Mouse (Mus musculus): ENCODE measurements around the gene 2410004P03Rik. TPM values are rescaled to one million over a fixed set of nuclear protein-coding genes. Genes with fewer than 3 reads are reported as not detected.

The 2410004P03Rik gene
- polyA plus RNA-seq (2015; fragmentation: Nextera tagmentation; extraction: Ambion mirVana): 5.2 and 5.4 TPM in 2 replicates

- no peaks in the 10 kb centered on the region for H3K9me3 ChIP-seq
- H3K27me3 ChIP-seq (replicated peaks): no peaks in the 10 kb centered on the region
- H3K4me1 ChIP-seq: peaks cover 7% of the 10 kb centered on the region; the same call in 1 of the 2 replicates
- H3K27ac ChIP-seq: no peak within 1 kb of the TSS
- peak within 1 kb of the TSS; percentile 22; the same call in 1 of the 2 replicates for H3K9ac ChIP-seq
- H3K4me2 ChIP-seq: peak within 1 kb of the TSS; percentile 57
- no peaks in the 10 kb centered on the region for H3K36me3 ChIP-seq (replicated peaks)
- H3K4me3 ChIP-seq: peak within 1 kb of the TSS; percentile 37
- 6% methylated on average over 29 of the region's 29 CpGs for WGBS
- peak; percentile 80 for ATAC-seq (replicated peaks)
These were observed at the start of gene 2410004P03Rik for GRCm38 (mm10) chr12:17011100-17011870. Gene 2410004P03Rik, minus strand, starts transcription at chr12:17011727.

GRCm38 (mm10) chr12:17061183-17061722, 49.7 kb upstream of the 2410004P03Rik start:
- Histone ChIP-seq H3K36me3 (replicated peaks) (no peaks in the 10 kb centered on the region), H3K4me1 (peaks cover 19% of the 10 kb centered on the region), H3K27me3 (replicated peaks) (no peaks in the 10 kb centered on the region), H3K9ac (no peak overlapping the region), H3K27ac (0 out of 2 replicates have a peak overlapping the region, but pooled peaks have one; percentile 18), H3K9me3 (no peaks in the 10 kb centered on the region), H3K4me2 (no peak overlapping the region), H3K4me3 (no peak overlapping the region)
- WGBS: 49% methylated on average over 7 of the region's 7 CpGs
- no peak for ATAC-seq (replicated peaks)

GRCm38 (mm10) chr12:17058490-17058889, 47.0 kb upstream of the 2410004P03Rik start:
- H3K4me1 ChIP-seq: peaks cover 13% of the 10 kb centered on the region
- 86% methylated on average over 10 of the region's 10 CpGs for WGBS
- no peak overlapping the region for H3K4me2 ChIP-seq
- no peak for ATAC-seq (replicated peaks)
- no peak overlapping the region for H3K4me3 ChIP-seq
- H3K27ac ChIP-seq: no peak overlapping the region
- H3K9me3 ChIP-seq: no peaks in the 10 kb centered on the region
- no peaks in the 10 kb centered on the region for H3K27me3 ChIP-seq (replicated peaks)
- H3K36me3 ChIP-seq (replicated peaks): no peaks in the 10 kb centered on the region
- H3K9ac ChIP-seq: no peak overlapping the region

DNA sequence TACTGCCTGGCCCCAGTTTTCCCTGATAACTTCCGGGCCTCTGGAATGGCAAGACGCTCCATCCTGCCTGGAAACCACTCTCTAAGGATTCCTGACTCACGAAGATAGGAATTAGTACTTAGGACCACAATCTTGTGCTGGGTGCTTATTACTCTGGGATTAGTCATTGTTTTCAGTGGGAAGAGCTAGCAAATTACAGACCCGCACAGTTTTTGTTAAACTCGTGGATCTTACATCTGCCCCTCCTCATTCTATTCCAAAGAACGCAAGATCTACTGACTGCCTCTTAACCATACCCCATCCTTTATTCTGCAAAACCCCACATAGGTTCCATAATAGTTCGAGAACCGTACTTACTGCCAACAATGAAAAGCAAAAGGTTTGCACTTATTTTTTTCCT, 45.6 kb upstream of the 2410004P03Rik start:
- no peaks in the 10 kb centered on the region for H3K36me3 ChIP-seq (replicated peaks)
- no peak overlapping the region for H3K4me3 ChIP-seq
- H3K9ac ChIP-seq: no peak overlapping the region
- WGBS: 67% methylated on average over 8 of the region's 8 CpGs
- H3K27ac ChIP-seq: no peak overlapping the region
- H3K27me3 ChIP-seq (replicated peaks): no peaks in the 10 kb centered on the region
- no peaks in the 10 kb centered on the region for H3K9me3 ChIP-seq
- peaks cover 9% of the 10 kb centered on the region for H3K4me1 ChIP-seq
- no peak overlapping the region for H3K4me2 ChIP-seq
- ATAC-seq (replicated peaks): no peak

GRCm38 (mm10) chr12:17055766-17056165, 44.2 kb upstream of the 2410004P03Rik start:
- H3K9ac ChIP-seq: no peak overlapping the region
- no peak overlapping the region for H3K27ac ChIP-seq
- H3K27me3 ChIP-seq (replicated peaks): no peaks in the 10 kb centered on the region
- no peak overlapping the region for H3K4me2 ChIP-seq
- no peak for ATAC-seq (replicated peaks)
- 91% methylated on average over 4 of the region's 4 CpGs for WGBS
- H3K4me3 ChIP-seq: no peak overlapping the region
- H3K9me3 ChIP-seq: no peaks in the 10 kb centered on the region
- peaks cover 7% of the 10 kb centered on the region for H3K4me1 ChIP-seq
- H3K36me3 ChIP-seq (replicated peaks): no peaks in the 10 kb centered on the region

DNA sequence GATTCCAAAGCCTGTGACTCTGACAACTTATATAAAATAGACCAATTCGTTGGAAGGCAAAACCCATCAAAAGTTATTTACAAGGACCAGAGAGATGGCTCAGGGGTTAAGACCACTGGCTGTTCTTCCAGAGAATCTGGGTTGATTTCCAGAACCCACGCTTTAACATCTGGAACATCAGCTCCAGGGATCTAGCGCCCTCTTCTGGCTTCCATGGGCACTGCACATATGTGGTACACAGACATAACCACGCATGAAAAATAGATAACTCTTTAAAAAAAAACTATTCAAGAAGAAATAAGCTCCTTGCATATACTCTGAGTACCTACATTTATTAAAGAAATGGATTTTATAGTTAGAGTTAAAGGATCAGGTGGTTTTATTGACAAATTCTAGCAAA, 43.2 kb upstream of the 2410004P03Rik start:
- no peak for ATAC-seq (replicated peaks)
- WGBS: 47% methylated on average over 4 of the region's 4 CpGs
- peaks cover 8% of the 10 kb centered on the region for H3K4me1 ChIP-seq

GRCm38 (mm10) chr12:17052673-17053072, 41.1 kb upstream of the 2410004P03Rik start:
- H3K9me3 ChIP-seq: no peaks in the 10 kb centered on the region
- H3K9ac ChIP-seq: no peak overlapping the region
- H3K4me1 ChIP-seq: peaks cover 8% of the 10 kb centered on the region
- no peak for ATAC-seq (replicated peaks)
- H3K4me2 ChIP-seq: no peak overlapping the region
- H3K27me3 ChIP-seq (replicated peaks): no peaks in the 10 kb centered on the region
- H3K4me3 ChIP-seq: no peak overlapping the region
- 86% methylated on average over 2 of the region's 2 CpGs for WGBS
- no peaks in the 10 kb centered on the region for H3K36me3 ChIP-seq (replicated peaks)
- H3K27ac ChIP-seq: no peak overlapping the region

More for the DNA sequence above, 43.2 kb upstream of the 2410004P03Rik start:
- no peak overlapping the region for H3K27ac ChIP-seq
- no peak overlapping the region for H3K4me2 ChIP-seq
- H3K4me3 ChIP-seq: no peak overlapping the region
- no peaks in the 10 kb centered on the region for H3K27me3 ChIP-seq (replicated peaks)
- no peak overlapping the region for H3K9ac ChIP-seq
- H3K9me3 ChIP-seq: no peaks in the 10 kb centered on the region
- H3K36me3 ChIP-seq (replicated peaks): no peaks in the 10 kb centered on the region

GRCm38 (mm10) chr12:17051057-17051456, 39.5 kb upstream of the 2410004P03Rik start:
- peak; percentile 81 for ATAC-seq (replicated peaks)
- Histone ChIP-seq H3K9me3 (no peaks in the 10 kb centered on the region), H3K9ac (no peak overlapping the region), H3K36me3 (replicated peaks) (no peaks in the 10 kb centered on the region), H3K27me3 (replicated peaks) (no peaks in the 10 kb centered on the region), H3K4me3 (no peak overlapping the region), H3K4me2 (no peak overlapping the region), H3K27ac (peak overlapping the region; percentile 40), H3K4me1 (peaks cover 8% of the 10 kb centered on the region)
- 22% methylated on average over 4 of the region's 4 CpGs for WGBS

DNA sequence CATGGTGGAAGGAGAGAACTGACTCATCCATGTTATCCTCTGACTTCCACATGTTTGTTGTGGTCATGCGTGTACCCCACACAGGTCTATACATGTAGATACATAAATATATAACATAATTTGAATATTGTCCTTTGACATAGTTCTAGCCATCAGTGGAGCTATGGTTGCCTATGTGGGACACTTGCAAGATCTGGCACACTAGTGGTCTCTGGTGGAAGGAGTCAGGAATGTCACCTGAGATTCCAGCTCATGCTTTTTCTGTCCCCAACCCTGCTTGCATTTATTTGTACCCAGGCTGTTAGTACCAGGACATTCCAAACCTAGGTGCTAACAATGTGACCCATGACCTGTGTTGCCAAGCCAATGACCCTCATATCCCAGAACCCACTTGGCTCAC, 38.3 kb upstream of the 2410004P03Rik start:
- Histone ChIP-seq H3K4me3 (no peak overlapping the region), H3K4me2 (no peak overlapping the region), H3K9me3 (no peaks in the 10 kb centered on the region), H3K36me3 (replicated peaks) (no peaks in the 10 kb centered on the region), H3K27ac (no peak overlapping the region), H3K27me3 (replicated peaks) (no peaks in the 10 kb centered on the region), H3K9ac (no peak overlapping the region), H3K4me1 (peaks cover 8% of the 10 kb centered on the region)
- 98% methylated on average over 1 of the region's 1 CpGs for WGBS
- no peak for ATAC-seq (replicated peaks)

- WGBS: 63% methylated on average over 7 of the region's 7 CpGs
- H3K4me2 ChIP-seq: no peak overlapping the region
- no peaks in the 10 kb centered on the region for H3K36me3 ChIP-seq (replicated peaks)
- no peaks in the 10 kb centered on the region for H3K27me3 ChIP-seq (replicated peaks)
- peaks cover 8% of the 10 kb centered on the region for H3K4me1 ChIP-seq
- H3K4me3 ChIP-seq: no peak overlapping the region
- ATAC-seq (replicated peaks): 0 out of 2 replicates have a peak, but pooled peaks have one; percentile 14
- H3K9ac ChIP-seq: no peak overlapping the region
- no peaks in the 10 kb centered on the region for H3K9me3 ChIP-seq
- H3K27ac ChIP-seq: no peak overlapping the region
These were observed 37.6 kb upstream of the 2410004P03Rik start for GRCm38 (mm10) chr12:17048979-17049612.

GRCm38 (mm10) chr12:17043311-17043710, 31.8 kb upstream of the 2410004P03Rik start:
- Histone ChIP-seq H3K4me1 (no peaks in the 10 kb centered on the region), H3K27me3 (replicated peaks) (no peaks in the 10 kb centered on the region), H3K9ac (no peak overlapping the region), H3K27ac (no peak overlapping the region), H3K36me3 (replicated peaks) (no peaks in the 10 kb centered on the region), H3K4me3 (no peak overlapping the region), H3K4me2 (no peak overlapping the region), H3K9me3 (no peaks in the 10 kb centered on the region)
- ATAC-seq (replicated peaks): no peak
- 64% methylated on average over 5 of the region's 5 CpGs for WGBS

GRCm38 (mm10) chr12:17040567-17040966, 29.0 kb upstream of the 2410004P03Rik start:
- no peaks in the 10 kb centered on the region for H3K36me3 ChIP-seq (replicated peaks)
- no peak overlapping the region for H3K27ac ChIP-seq
- 50% methylated on average over 1 of the region's 1 CpGs for WGBS
- ATAC-seq (replicated peaks): no peak
- no peaks in the 10 kb centered on the region for H3K9me3 ChIP-seq
- no peak overlapping the region for H3K9ac ChIP-seq
- no peak overlapping the region for H3K4me2 ChIP-seq
- H3K4me1 ChIP-seq: peaks cover 7% of the 10 kb centered on the region; the same call in 1 of the 2 replicates
- H3K4me3 ChIP-seq: no peak overlapping the region
- H3K27me3 ChIP-seq (replicated peaks): no peaks in the 10 kb centered on the region

Data from midbrain, embryonic 15.5 days (tissue).